Mouse (Mus musculus) small intestine, adult 2 months (tissue): Measurements from ENCODE around the gene Ankrd53. TPM values are rescaled to one million over a fixed set of nuclear protein-coding genes. Genes with fewer than 3 reads are reported as not detected.

Experiments used
- H3K27ac ChIP-seq: fragments of 200-500 bp; 2 replicates; pipeline ENCODE4 v1.5.1; 2012; ENCODE audit warnings: low read depth, low read length, control low read depth, inconsistent platforms; ENCODE audit not compliant: insufficient read depth
- H3K27me3 ChIP-seq: fragments of 200-500 bp; 2 replicates; pipeline ENCODE4 v1.6.1; 2012; ENCODE audit warnings: mild to moderate bottlenecking, moderate library complexity, low read length, inconsistent platforms; ENCODE audit not compliant: control insufficient read depth, insufficient read depth
- H3K36me3 ChIP-seq: fragments of 200-500 bp; 2 replicates; pipeline ENCODE4 v1.6.1; 2012; ENCODE audit warnings: mild to moderate bottlenecking, low read length, control low read depth, inconsistent platforms; ENCODE audit not compliant: control insufficient read depth, insufficient read depth
- H3K4me1 ChIP-seq: fragments of 200-500 bp; 2 replicates; pipeline ENCODE4 v1.6.1; 2012; ENCODE audit warnings: low read length, inconsistent platforms, mixed read lengths; ENCODE audit not compliant: control insufficient read depth, insufficient read depth, insufficient read length
- H3K4me3 ChIP-seq: fragments of 200-500 bp; 2 replicates; pipeline ENCODE4 v1.5.1; 2012; ENCODE audit warnings: low read depth, mild to moderate bottlenecking, control low read depth, inconsistent platforms, low read length, moderate library complexity
- CTCF ChIP-seq: fragments of 200-500 bp; IDR thresholded peaks from 2 replicates; pipeline ENCODE4 v1.5.1; 2012; ENCODE audit warnings: low read depth, mild to moderate bottlenecking, control low read depth, inconsistent platforms, low read length, moderate library complexity, mixed read lengths; ENCODE audit not compliant: insufficient replicate concordance, insufficient read length; ENCODE audit errors: extremely low read depth
- POLR2A ChIP-seq: fragments of 200-500 bp; IDR thresholded peaks from 2 replicates; pipeline ENCODE4 v1.6.1; 2012; ENCODE audit warnings: low read depth, mild to moderate bottlenecking, control low read depth, inconsistent platforms, low read length, moderate library complexity
- WGBS: fragments of 180-500 bp; shearing (Covaris S2); methylation state at CpG from one replicate; pipeline ENCODE4 v1.1.7; 2018; 5-methylcytosine and 5-hydroxymethylcytosine counted together
- polyA plus RNA-seq: library from polyadenylated mRNA; depleted of rRNA; stranded (reverse); fragments of >200 nt; gene quantifications from 2 replicates; pipeline ENCODE4 v1.2.3, GENCODE M21; 2012

The Ankrd53 gene
- polyA plus RNA-seq, 1 experiment = not detected

- Histone ChIP-seq H3K4me1 (peaks cover 4% of the 10 kb centered on the region; the same call in 1 of the 2 replicates), H3K27ac (no peak overlapping the region), H3K4me3 (no peak overlapping the region), H3K27me3 (no peaks in the 10 kb centered on the region), H3K36me3 (no peaks in the 10 kb centered on the region)
- no peak for TF ChIP-seq CTCF
- 32% methylated on average over 5 of the region's 5 CpGs for WGBS
Observed at GRCm38 (mm10) chr6:83744126-83744525, 18.3 kb upstream of the Ankrd53 start.

DNA sequence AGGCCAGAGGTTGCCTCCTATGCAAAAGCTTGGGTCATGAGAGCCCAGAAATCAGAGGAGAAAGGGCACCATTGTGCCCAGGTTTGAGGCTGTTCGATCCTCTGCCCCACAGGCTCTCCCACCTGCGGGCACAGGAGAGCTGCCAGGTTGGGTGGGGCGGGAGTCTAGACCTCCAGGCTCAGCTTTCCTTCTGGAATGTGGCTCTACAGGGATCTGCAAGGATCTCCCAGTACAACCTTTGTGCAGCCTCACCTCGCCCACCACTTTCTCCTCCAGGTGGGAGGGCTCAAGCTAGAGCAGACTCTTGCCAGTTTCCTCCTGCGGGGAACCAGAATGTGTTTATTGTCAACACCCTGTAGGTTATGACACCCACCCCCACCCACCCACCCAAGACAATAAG is 17.9 kb upstream of the Ankrd53 start:
- no peak for TF ChIP-seq POLR2A
- no peak for TF ChIP-seq CTCF
- H3K4me3 ChIP-seq = no peak overlapping the region
- H3K27me3 ChIP-seq = no peaks in the 10 kb centered on the region
- H3K4me1 ChIP-seq = peaks cover 4% of the 10 kb centered on the region; the same call in 1 of the 2 replicates
- H3K27ac ChIP-seq = no peak overlapping the region
- H3K36me3 ChIP-seq = no peaks in the 10 kb centered on the region
- WGBS = 21% methylated on average over 5 of the region's 5 CpGs

DNA sequence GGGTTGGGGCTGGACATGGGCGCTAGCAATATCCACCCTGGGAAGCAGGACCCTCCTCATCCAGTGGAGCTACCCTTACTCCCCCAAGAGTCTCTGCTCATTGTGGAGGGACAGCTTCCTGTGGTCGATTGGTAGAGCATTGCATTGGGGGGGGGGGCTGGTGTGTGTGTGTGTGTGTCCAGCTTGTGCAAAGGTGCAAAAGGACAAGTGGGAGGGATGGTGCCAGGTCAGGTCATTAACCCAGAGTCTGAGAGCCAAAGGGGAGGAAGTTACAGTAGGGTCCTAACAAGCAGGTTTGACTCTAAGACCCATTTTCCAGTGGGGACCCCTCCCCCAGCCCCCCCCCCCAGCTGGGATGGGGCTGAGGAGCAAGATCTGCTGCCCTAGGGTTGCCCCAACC is 17.0 kb upstream of the Ankrd53 start:
- H3K4me1 ChIP-seq = peaks cover 4% of the 10 kb centered on the region; the same call in 1 of the 2 replicates
- WGBS = 71% methylated on average over 2 of the region's 2 CpGs
- no peaks in the 10 kb centered on the region for H3K27me3 ChIP-seq
- no peaks in the 10 kb centered on the region for H3K36me3 ChIP-seq
- TF ChIP-seq POLR2A = no peak
- TF ChIP-seq CTCF = no peak
- H3K27ac ChIP-seq = no peak overlapping the region
- no peak overlapping the region for H3K4me3 ChIP-seq

DNA sequence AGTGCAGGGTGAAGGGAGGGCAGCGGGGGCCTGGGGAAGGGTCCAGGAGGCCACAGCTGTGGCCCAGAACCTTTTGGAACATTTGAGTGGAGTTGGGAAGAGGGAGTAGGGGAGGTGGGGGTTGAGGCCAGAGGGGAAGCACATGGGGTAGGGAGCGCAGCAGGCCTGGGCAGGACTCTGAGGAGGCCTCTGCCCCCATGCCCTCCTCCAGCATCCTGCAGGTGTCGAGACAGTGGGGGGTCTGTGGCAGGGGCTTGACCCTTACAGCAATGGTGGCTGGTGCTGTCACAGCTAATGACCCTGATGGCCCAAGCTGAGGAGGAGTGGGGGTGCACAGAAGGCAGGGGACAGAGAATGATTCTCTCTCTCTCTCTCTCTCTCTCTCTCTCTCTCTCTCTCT is 13.2 kb upstream of the Ankrd53 start:
- Histone ChIP-seq H3K4me1 (no peaks in the 10 kb centered on the region; the same call in 1 of the 2 replicates), H3K36me3 (no peaks in the 10 kb centered on the region), H3K27me3 (no peaks in the 10 kb centered on the region), H3K4me3 (no peak overlapping the region), H3K27ac (no peak overlapping the region)
- 66% methylated on average over 3 of the region's 3 CpGs for WGBS
- TF ChIP-seq CTCF (no peak), POLR2A (no peak)

GRCm38 (mm10) chr6:83750171-83750684 is 12.2 kb upstream of the Ankrd53 start:
- no peaks in the 10 kb centered on the region for H3K4me1 ChIP-seq
- H3K36me3 ChIP-seq = no peaks in the 10 kb centered on the region
- no peak overlapping the region for H3K4me3 ChIP-seq
- H3K27me3 ChIP-seq = no peaks in the 10 kb centered on the region
- H3K27ac ChIP-seq = no peak overlapping the region
- 7% methylated on average over 11 of the region's 11 CpGs for WGBS
- TF ChIP-seq CTCF (peak; percentile 78; the same call in 1 of the 2 replicates), POLR2A (no peak)

- Histone ChIP-seq H3K27ac (no peak overlapping the region), H3K4me3 (no peak overlapping the region), H3K27me3 (peaks cover 8% of the 10 kb centered on the region; the same call in 1 of the 2 replicates), H3K4me1 (no peaks in the 10 kb centered on the region; the same call in 1 of the 2 replicates), H3K36me3 (no peaks in the 10 kb centered on the region)
- 84% methylated on average over 9 of the region's 9 CpGs for WGBS
- TF ChIP-seq CTCF = no peak
Observed at GRCm38 (mm10) chr6:83756051-83756450, 6.4 kb upstream of the Ankrd53 start.

- TF ChIP-seq CTCF (no peak), POLR2A (no peak)
- Histone ChIP-seq H3K27ac (no peak overlapping the region), H3K4me1 (peaks cover 9% of the 10 kb centered on the region), H3K27me3 (peaks cover 8% of the 10 kb centered on the region; the same call in 1 of the 2 replicates), H3K36me3 (no peaks in the 10 kb centered on the region), H3K4me3 (peak overlapping the region; percentile 40)
- WGBS = 4% methylated on average over 35 of the region's 35 CpGs
Observed at GRCm38 (mm10) chr6:83762880-83763431, 512 bp downstream of the Ankrd53 start.
